Mouse (Mus musculus) embryonic fibroblast, embryonic 13.5 days (primary cell): Measurements from ENCODE around the gene Utf1.

Experiments used
- CTCF ChIP-seq: IDR thresholded peaks from 2 replicates; pipeline ENCODE4 v1.5.1; 2011; ENCODE audit warnings: mild to moderate bottlenecking, control low read depth, low read length, moderate library complexity, borderline replicate concordance; ENCODE audit not compliant: insufficient read depth
- POLR2A ChIP-seq: IDR thresholded peaks from 2 replicates; pipeline ENCODE4 v1.6.1; 2011; ENCODE audit warnings: low read depth, mild to moderate bottlenecking, control low read depth, low read length, moderate library complexity

- TF ChIP-seq CTCF: peak; percentile 50; the same call in 1 of the 2 replicates
- TF ChIP-seq POLR2A: no peak
Measured at GRCm38 (mm10) chr7:139969348-139970130, 25.9 kb downstream of the Utf1 start.
